Mouse (Mus musculus) lung, embryonic 16.5 days (tissue): ENCODE data around the gene Tulp3. TPM values are rescaled to one million over a fixed set of nuclear protein-coding genes. Genes with fewer than 3 reads are reported as not detected.

ENCODE experiments used
- ATAC-seq: fragments of 200-750 bp; cut with Nextera tagmentation; 2 replicates; pipeline ENCODE4 v1.8.0; 2017; ENCODE audit warnings: low read depth, mild to moderate bottlenecking, moderate library complexity
- H3K27ac ChIP-seq: fragments of 300-500 bp; sonication (generic); 2 replicates; pipeline ENCODE4 v1.5.1; 2014; ENCODE audit warnings: mild to moderate bottlenecking, control low read depth, low read length
- H3K27me3 ChIP-seq: fragments of 300-500 bp; sonication (generic); 2 replicates; pipeline ENCODE4 v1.6.1; 2014; ENCODE audit warnings: low read depth, low read length, mixed read lengths; ENCODE audit not compliant: control insufficient read depth, insufficient read depth
- H3K36me3 ChIP-seq: fragments of 300-500 bp; sonication (generic); 2 replicates; pipeline ENCODE4 v1.6.1; 2014; ENCODE audit warnings: low read length; ENCODE audit not compliant: control insufficient read depth, insufficient read depth
- H3K4me1 ChIP-seq: fragments of 300-500 bp; sonication (generic); replicated peaks from 2 replicates; pipeline ENCODE4 v1.6.1; 2014; ENCODE audit warnings: low read length, mixed read lengths; ENCODE audit not compliant: control insufficient read depth, insufficient read depth
- H3K4me2 ChIP-seq: fragments of 300-500 bp; sonication (generic); 2 replicates; pipeline ENCODE4 v1.6.1; 2014; ENCODE audit warnings: low read depth, low read length, control low read depth
- H3K4me3 ChIP-seq: fragments of 300-500 bp; sonication (generic); 2 replicates; pipeline ENCODE4 v1.5.1; 2014; ENCODE audit warnings: mild to moderate bottlenecking, low read length, control low read depth
- H3K9ac ChIP-seq: fragments of 300-500 bp; sonication (generic); 2 replicates; pipeline ENCODE4 v1.6.1; 2014; ENCODE audit warnings: low read length, control low read depth
- H3K9me3 ChIP-seq: fragments of 300-500 bp; sonication (generic); 2 replicates; pipeline ENCODE4 v1.6.1; 2016; ENCODE audit warnings: low read length; ENCODE audit not compliant: control insufficient read depth
- WGBS: fragments of 180-500 bp; shearing (Covaris S2); extraction: QIAGEN DNeasy Blood & Tissue Kit; methylation state at CpG from one replicate; pipeline ENCODE4 v1.1.7; 2014; 5-methylcytosine and 5-hydroxymethylcytosine counted together
- polyA plus RNA-seq: library from polyadenylated mRNA; unstranded; fragments of >200 nt; fragmentation: Nextera tagmentation; extraction: Ambion mirVana; gene quantifications from 2 replicates; pipeline ENCODE4 v1.2.1, GENCODE M21; 2015

The Tulp3 gene
- polyA plus RNA-seq, 1 experiment from 2014 or later, result 19.3 TPM

DNA sequence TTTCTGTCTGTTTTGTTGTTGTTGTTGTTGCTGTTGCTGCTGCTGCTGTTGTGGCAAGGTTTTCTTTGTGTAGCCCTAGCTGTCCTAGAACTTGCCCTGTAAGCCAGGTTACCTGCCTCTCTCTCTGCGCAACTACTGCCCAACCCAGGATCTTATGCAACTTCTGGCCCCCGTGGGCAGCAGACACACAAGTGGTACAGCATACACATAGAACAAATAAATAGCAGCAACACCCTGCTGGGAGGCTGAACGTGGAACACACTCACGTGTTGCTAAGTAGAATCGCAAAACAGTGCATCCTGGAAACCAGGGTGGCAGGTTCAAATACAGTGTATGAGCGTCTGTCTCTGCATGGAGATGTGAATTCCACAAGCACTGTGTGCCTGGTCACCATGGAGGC, 67.0 kb downstream of the Tulp3 start:
- 83% methylated on average over 6 of the region's 6 CpGs for WGBS

DNA sequence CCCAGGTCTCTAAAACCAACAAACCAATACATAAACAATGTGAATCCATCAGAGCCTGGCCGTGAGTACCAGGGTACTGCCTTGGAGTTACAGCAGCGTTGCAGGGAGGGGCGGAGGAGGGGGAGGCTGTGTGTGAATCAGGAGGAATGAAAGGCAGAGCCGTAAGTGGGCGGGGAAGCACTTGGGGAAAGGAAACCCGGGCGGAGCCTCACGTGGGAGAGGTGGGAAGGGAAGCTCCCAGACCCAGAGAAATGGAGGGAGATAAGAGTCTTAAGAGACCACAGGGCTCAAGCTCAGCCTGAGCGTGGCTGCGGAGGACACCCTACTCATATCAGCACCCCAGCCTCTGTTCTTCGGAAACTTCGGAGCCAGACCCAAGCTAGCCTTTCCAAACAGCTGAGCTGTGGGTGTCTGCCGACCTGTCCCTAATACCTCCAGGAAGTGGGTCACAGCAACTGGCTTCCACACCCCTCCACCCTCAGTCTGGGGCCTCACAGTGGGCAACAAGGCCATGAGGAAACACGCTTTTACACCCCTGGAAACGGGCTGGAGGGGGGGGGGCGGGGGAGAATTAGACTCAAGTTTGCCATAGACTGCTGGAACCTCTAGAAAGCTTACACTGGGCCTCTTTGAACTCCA, 69.7 kb downstream of the Tulp3 start:
- 4% methylated on average over 16 of the region's 16 CpGs for WGBS
- Histone ChIP-seq H3K4me3 (peak overlapping the region; percentile 30), H3K4me2 (peak overlapping the region; percentile 51)

More for the DNA sequence above, 67.0 kb downstream of the Tulp3 start:
- no peak overlapping the region for H3K4me3 ChIP-seq
- H3K36me3 ChIP-seq, result no peaks in the 10 kb centered on the region
- peaks cover 14% of the 10 kb centered on the region for H3K4me1 ChIP-seq
- no peaks in the 10 kb centered on the region for H3K9me3 ChIP-seq
- H3K27ac ChIP-seq, result no peak overlapping the region
- no peak for ATAC-seq
- no peak overlapping the region for H3K9ac ChIP-seq
- H3K27me3 ChIP-seq, result no peaks in the 10 kb centered on the region
- no peak overlapping the region for H3K4me2 ChIP-seq

DNA sequence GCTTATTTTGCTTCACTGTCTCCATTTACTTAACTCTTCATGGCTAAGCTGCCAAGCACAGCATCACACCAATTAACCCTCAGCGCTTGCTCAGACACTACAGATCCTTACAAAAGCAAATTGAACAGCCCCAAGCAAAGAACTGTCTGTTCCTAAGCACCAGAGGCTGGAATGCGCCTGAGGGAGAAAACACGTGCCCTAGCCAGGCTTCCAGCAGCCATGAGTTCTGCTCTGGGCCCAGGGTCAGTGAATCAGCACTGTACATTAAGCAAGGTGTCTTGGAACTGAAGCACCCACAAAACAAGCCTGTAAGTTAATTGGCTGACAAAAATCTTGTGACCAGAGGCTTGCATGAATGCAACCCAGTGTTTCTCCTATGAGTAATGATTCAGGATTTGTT, 73.5 kb downstream of the Tulp3 start:
- Histone ChIP-seq H3K4me2 (no peak overlapping the region), H3K4me1 (peaks cover 20% of the 10 kb centered on the region), H3K27me3 (no peaks in the 10 kb centered on the region), H3K9me3 (no peaks in the 10 kb centered on the region), H3K9ac (no peak overlapping the region), H3K4me3 (no peak overlapping the region), H3K27ac (no peak overlapping the region), H3K36me3 (no peaks in the 10 kb centered on the region)
- ATAC-seq, result no peak
- 53% methylated on average over 3 of the region's 3 CpGs for WGBS

More for the DNA sequence above, 69.7 kb downstream of the Tulp3 start:
- ATAC-seq, result peak; percentile 86
- no peak overlapping the region for H3K27ac ChIP-seq
- peak overlapping the region; percentile 32 for H3K9ac ChIP-seq
- no peaks in the 10 kb centered on the region for H3K9me3 ChIP-seq
- no peaks in the 10 kb centered on the region for H3K36me3 ChIP-seq
- H3K27me3 ChIP-seq, result no peaks in the 10 kb centered on the region
- peaks cover 15% of the 10 kb centered on the region for H3K4me1 ChIP-seq

DNA sequence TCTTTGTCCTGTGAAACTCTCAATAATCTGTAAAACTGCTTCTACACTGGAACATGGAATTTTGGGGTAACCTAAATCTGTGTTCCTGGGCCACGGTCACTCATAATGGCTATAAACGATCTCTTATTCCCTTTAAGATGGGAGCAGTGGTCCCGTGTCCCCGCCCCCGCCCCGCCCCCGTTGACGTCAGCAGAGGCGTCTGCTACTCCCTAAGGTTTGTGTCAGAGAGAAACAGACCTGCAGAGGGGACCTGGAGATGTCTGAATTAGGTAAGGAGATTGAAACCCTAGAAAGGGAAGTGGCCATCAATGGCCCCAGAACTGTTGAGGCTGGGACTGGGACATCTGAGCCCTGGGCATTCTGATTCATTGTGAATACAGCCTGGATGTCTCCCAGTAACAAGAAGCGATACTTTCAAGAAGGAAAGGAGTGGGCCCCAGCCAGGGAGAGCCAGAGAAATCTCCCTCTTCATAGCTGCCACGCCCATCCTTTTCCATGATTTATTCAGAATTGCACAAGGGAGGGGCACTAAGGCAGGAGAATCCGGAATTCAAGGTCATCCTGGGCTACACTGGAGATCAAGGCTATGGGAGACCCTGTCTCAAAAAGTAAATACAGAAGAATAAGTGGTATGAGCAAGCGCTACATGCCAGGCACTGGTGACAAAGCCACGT, 75.0 kb downstream of the Tulp3 start:
- Histone ChIP-seq H3K9me3 (no peaks in the 10 kb centered on the region), H3K36me3 (no peaks in the 10 kb centered on the region), H3K27ac (no peak overlapping the region), H3K4me1 (peaks cover 15% of the 10 kb centered on the region), H3K4me3 (no peak overlapping the region), H3K27me3 (no peaks in the 10 kb centered on the region), H3K4me2 (no peak overlapping the region), H3K9ac (no peak overlapping the region)
- 0 out of 2 replicates have a peak, but pooled peaks have one; percentile 10 for ATAC-seq
- WGBS, result 34% methylated on average over 14 of the region's 14 CpGs

DNA sequence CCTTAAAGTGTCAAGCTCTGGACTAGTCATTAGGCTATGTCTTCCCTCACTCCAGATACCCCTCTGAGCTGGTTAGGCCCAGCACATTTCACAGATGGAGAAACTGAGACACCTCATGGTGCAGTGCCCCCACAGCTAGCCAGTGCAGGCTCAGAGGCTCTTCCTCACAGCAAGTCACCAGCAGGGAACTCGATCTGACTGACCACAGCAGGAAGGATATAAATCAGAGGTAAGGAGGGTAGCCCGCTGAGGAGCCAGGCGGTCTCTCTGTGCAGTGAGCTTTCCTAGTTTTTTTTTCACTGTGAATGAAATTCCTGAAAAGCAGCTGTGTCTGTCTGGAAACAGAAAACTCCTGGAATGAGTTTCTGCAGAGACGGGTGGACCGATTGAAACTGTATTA, 76.0 kb downstream of the Tulp3 start:
- Histone ChIP-seq H3K4me2 (no peak overlapping the region), H3K9me3 (no peaks in the 10 kb centered on the region), H3K9ac (no peak overlapping the region), H3K4me3 (no peak overlapping the region), H3K4me1 (peaks cover 11% of the 10 kb centered on the region; the same call in 1 of the 2 replicates), H3K36me3 (no peaks in the 10 kb centered on the region), H3K27ac (no peak overlapping the region), H3K27me3 (no peaks in the 10 kb centered on the region)
- 37% methylated on average over 5 of the region's 5 CpGs for WGBS
- ATAC-seq, result no peak

DNA sequence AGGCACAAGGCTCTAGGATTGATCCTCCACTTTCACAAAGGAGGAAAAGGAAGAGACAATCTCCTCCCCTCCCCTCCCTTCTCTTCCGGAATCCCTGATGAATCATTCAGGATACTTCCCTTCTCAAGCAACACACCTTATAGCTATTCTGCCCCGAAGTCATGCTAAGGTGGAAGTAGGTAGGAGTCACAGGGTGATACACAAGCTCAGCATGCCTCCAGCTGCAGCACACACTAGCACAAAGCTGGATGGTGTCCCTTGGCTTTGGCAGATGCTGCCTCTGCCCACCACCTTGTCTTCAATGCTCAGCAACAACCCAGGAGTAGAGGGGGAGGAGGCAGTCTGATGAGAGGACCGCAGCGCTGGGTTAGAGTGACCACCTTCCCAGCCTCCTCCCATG, 76.6 kb downstream of the Tulp3 start:
- Histone ChIP-seq H3K4me1 (peaks cover 11% of the 10 kb centered on the region; the same call in 1 of the 2 replicates), H3K4me2 (no peak overlapping the region), H3K27me3 (no peaks in the 10 kb centered on the region), H3K4me3 (no peak overlapping the region), H3K36me3 (no peaks in the 10 kb centered on the region), H3K9me3 (no peaks in the 10 kb centered on the region), H3K9ac (no peak overlapping the region), H3K27ac (no peak overlapping the region)
- ATAC-seq, result no peak
- WGBS, result 76% methylated on average over 4 of the region's 4 CpGs

DNA sequence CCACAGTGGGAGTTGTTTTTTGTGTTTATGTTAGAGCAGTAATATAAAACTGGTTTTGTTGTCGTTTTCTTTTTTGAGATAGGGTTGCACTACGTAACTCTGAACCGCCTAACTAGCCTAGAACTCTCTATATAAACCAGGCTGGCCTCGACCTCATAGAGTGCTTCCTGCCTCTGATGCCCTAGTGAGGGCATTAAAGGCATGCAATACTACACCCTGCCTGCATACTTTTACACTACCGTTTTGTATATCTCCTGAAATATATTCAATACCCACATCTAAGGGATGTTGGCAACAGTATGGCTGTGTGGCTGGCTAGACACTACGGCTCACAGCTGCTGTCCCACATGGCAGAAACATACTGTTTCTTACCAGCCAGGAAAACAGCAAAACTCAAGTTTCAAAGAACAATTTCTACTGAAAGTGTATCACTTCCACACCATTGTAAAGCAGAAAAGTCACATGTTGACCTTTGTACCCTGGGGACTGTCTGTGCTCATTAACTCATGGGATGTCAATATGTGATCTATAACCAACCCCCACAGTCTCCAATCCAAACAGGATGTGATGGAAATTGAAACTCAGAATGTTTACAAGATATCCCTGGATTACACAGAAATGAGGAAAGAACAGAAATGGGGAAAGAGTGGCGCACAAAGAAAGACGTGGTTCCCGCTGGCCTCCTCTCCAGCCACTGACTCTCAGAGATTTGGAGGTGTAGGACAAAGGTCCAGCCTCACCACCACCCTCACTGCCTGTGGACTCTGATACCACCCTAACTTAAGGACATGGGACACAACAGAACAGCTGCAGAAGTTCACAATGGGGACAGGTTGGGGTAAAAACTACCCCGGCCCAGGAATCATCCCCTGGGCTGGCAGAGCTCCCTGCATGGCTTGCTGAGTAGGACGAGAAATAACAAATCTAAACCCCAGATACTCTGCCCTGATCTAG, 78.2 kb downstream of the Tulp3 start:
- Histone ChIP-seq H3K27me3 (no peaks in the 10 kb centered on the region), H3K9ac (no peak overlapping the region), H3K4me2 (no peak overlapping the region), H3K9me3 (no peaks in the 10 kb centered on the region), H3K4me3 (no peak overlapping the region), H3K4me1 (peaks cover 11% of the 10 kb centered on the region; the same call in 1 of the 2 replicates), H3K27ac (no peak overlapping the region), H3K36me3 (no peaks in the 10 kb centered on the region)
- ATAC-seq, result no peak
- 76% methylated on average over 11 of the region's 11 CpGs for WGBS

DNA sequence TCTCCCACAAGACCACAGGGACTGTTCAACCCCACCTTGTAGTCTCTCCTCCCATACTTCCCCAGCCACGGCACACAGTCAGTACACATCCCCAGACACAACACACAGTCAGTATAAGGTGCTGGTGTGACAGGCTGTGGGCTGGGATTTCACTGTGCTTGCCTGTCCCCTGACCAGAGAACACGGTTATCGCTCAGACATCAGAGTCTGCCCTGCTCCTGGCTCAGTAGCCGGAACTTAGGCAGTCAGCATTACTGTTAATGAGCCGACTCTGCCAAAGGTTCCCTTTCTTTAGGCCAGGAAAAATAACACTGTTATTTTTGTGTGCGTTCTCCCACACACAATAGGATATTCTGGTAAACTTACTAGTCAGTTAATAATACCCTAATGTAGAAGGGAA, 79.3 kb downstream of the Tulp3 start:
- ATAC-seq, result no peak
- 87% methylated on average over 6 of the region's 6 CpGs for WGBS
- Histone ChIP-seq H3K27me3 (no peaks in the 10 kb centered on the region), H3K9ac (no peak overlapping the region), H3K9me3 (no peaks in the 10 kb centered on the region), H3K27ac (no peak overlapping the region), H3K4me3 (no peak overlapping the region), H3K4me1 (peaks cover 11% of the 10 kb centered on the region; the same call in 1 of the 2 replicates), H3K4me2 (no peak overlapping the region), H3K36me3 (no peaks in the 10 kb centered on the region)
